Mouse (Mus musculus) liver, embryonic 13.5 days (tissue): ENCODE results near the gene Lrrc36. TPM values are rescaled to one million over a fixed set of nuclear protein-coding genes. Genes with fewer than 3 reads are reported as not detected.
A peak's percentile ranks its signal among the peaks of the same experiment; 100 is the strongest.

Source experiments
- ATAC-seq: fragments of 200-750 bp; cut with Nextera tagmentation; 2 replicates; pipeline ENCODE4 v1.8.0; 2017; ENCODE audit warnings: low read depth, mild to moderate bottlenecking, moderate number of reproducible peaks, moderate library complexity
- DNase-seq: peaks from one replicate; pipeline ENCODE4 v3.0.0; 2022
- H3K27ac ChIP-seq: fragments of 300-500 bp; sonication (generic); 2 replicates; pipeline ENCODE4 v1.5.1; 2015; ENCODE audit warnings: moderate library complexity, mild to moderate bottlenecking, inconsistent platforms
- H3K27me3 ChIP-seq: fragments of 300-500 bp; sonication (generic); 2 replicates; pipeline ENCODE4 v1.6.1; 2015; ENCODE audit warnings: mild to moderate bottlenecking, inconsistent platforms
- H3K36me3 ChIP-seq: fragments of 300-500 bp; sonication (generic); 2 replicates; pipeline ENCODE4 v1.6.1; 2015; ENCODE audit warnings: mild to moderate bottlenecking, inconsistent platforms
- H3K4me1 ChIP-seq: fragments of 300-500 bp; sonication (generic); replicated peaks from 2 replicates; pipeline ENCODE4 v1.6.1; 2015; ENCODE audit warnings: inconsistent platforms
- H3K4me2 ChIP-seq: fragments of 300-500 bp; sonication (generic); 2 replicates; pipeline ENCODE4 v1.6.1; 2015; ENCODE audit warnings: inconsistent platforms, mild to moderate bottlenecking, moderate library complexity
- H3K4me3 ChIP-seq: fragments of 300-500 bp; sonication (generic); replicated peaks from 2 replicates; pipeline ENCODE4 v1.5.1; 2015; ENCODE audit warnings: mild to moderate bottlenecking, inconsistent platforms
- H3K9ac ChIP-seq: fragments of 300-500 bp; sonication (generic); 2 replicates; pipeline ENCODE4 v1.6.1; 2015; ENCODE audit warnings: mild to moderate bottlenecking, inconsistent platforms
- H3K9me3 ChIP-seq: fragments of 300-500 bp; sonication (generic); replicated peaks from 2 replicates; pipeline ENCODE4 v1.6.1; 2016; ENCODE audit warnings: inconsistent platforms
- WGBS: fragments of 180-500 bp; shearing (Covaris S2); methylation state at CpG from one replicate; pipeline ENCODE4 v1.1.7; 2015; ENCODE audit not compliant: insufficient replicate concordance; 5-methylcytosine and 5-hydroxymethylcytosine counted together
- polyA plus RNA-seq: library from polyadenylated mRNA; unstranded; fragments of >200 nt; fragmentation: Nextera tagmentation; extraction: Ambion mirVana; gene quantifications from 2 replicates; pipeline ENCODE4 v1.2.1, GENCODE M21; 2015

Gene Lrrc36
- polyA plus RNA-seq, 1 experiment from 2014 or later: 0.15 TPM

DNA sequence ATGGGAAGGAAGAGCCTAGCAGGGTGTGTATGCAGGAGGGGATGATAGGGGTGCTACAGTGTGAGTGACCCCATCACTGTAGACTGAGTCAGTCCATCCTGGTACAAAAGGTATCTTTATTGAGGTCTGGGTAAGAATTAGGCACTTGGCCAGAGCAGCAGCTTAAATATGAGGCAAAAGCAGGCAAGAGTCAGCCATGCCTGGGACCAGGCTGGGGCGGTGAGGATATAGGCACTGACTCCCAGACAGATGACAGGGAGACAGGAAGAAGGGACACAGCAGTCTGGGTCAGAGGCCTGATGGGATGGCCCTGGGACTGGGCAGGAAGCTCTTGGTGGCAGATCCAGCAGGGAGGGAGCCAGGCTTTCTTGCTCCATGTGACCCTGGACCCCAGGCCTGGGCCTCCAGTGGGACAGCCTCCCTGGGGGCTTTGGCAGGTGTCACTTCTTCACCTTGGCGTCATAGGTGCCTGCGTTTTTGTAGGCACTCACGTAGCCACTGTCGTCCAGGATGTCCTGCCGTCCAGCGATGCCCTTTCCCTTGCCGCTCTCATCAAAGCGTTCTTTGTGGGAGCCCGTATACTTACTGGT is 54.1 kb downstream of the Lrrc36 start:
- no peak for ATAC-seq
- WGBS: 87% methylated on average over 10 of the region's 10 CpGs
- H3K9ac ChIP-seq: no peak overlapping the region
- no peak overlapping the region for H3K4me3 ChIP-seq
- no peak overlapping the region for H3K4me2 ChIP-seq
- H3K27me3 ChIP-seq: peaks cover 70% of the 10 kb centered on the region
- no peaks in the 10 kb centered on the region for H3K36me3 ChIP-seq
- no peak for DNase-seq
- H3K27ac ChIP-seq: no peak overlapping the region
- H3K9me3 ChIP-seq: no peaks in the 10 kb centered on the region
- peaks cover 36% of the 10 kb centered on the region for H3K4me1 ChIP-seq

GRCm38 (mm10) chr8:105468002-105468720 is 54.8 kb downstream of the Lrrc36 start:
- ATAC-seq: no peak
- WGBS: 82% methylated on average over 27 of the region's 27 CpGs
- Histone ChIP-seq H3K27ac (no peak overlapping the region), H3K4me1 (peaks cover 42% of the 10 kb centered on the region), H3K4me3 (no peak overlapping the region), H3K9ac (no peak overlapping the region), H3K4me2 (no peak overlapping the region), H3K27me3 (peaks cover 75% of the 10 kb centered on the region), H3K9me3 (no peaks in the 10 kb centered on the region), H3K36me3 (no peaks in the 10 kb centered on the region)
- DNase-seq: no peak

- H3K4me2 ChIP-seq: peak overlapping the region; percentile 19; the same call in 1 of the 2 replicates
- no peak overlapping the region for H3K27ac ChIP-seq
Measured at GRCm38 (mm10) chr8:105469041-105469695, 55.8 kb downstream of the Lrrc36 start.

GRCm38 (mm10) chr8:105469816-105470215 is 56.4 kb downstream of the Lrrc36 start:
- no peaks in the 10 kb centered on the region for H3K9me3 ChIP-seq
- ATAC-seq: no peak
- peaks cover 85% of the 10 kb centered on the region for H3K27me3 ChIP-seq
- no peak overlapping the region for H3K9ac ChIP-seq
- H3K4me2 ChIP-seq: peak overlapping the region; percentile 19
- 58% methylated on average over 5 of the region's 5 CpGs for WGBS
- no peak overlapping the region for H3K27ac ChIP-seq
- H3K36me3 ChIP-seq: no peaks in the 10 kb centered on the region
- H3K4me1 ChIP-seq: peaks cover 54% of the 10 kb centered on the region
- H3K4me3 ChIP-seq: no peak overlapping the region
- DNase-seq: no peak

More at GRCm38 (mm10) chr8:105469041-105469695, 55.8 kb downstream of the Lrrc36 start:
- Histone ChIP-seq H3K36me3 (no peaks in the 10 kb centered on the region), H3K9me3 (no peaks in the 10 kb centered on the region), H3K4me3 (no peak overlapping the region), H3K4me1 (peaks cover 48% of the 10 kb centered on the region), H3K27me3 (peaks cover 82% of the 10 kb centered on the region), H3K9ac (no peak overlapping the region)
- 52% methylated on average over 6 of the region's 6 CpGs for WGBS
- DNase-seq: no peak
- ATAC-seq: peak; percentile 65

GRCm38 (mm10) chr8:105470262-105470661 is 56.9 kb downstream of the Lrrc36 start:
- Histone ChIP-seq H3K4me1 (peaks cover 54% of the 10 kb centered on the region), H3K36me3 (no peaks in the 10 kb centered on the region), H3K4me3 (no peak overlapping the region), H3K9me3 (no peaks in the 10 kb centered on the region), H3K9ac (no peak overlapping the region), H3K27me3 (peaks cover 85% of the 10 kb centered on the region), H3K4me2 (no peak overlapping the region; the same call in 1 of the 2 replicates), H3K27ac (no peak overlapping the region)
- DNase-seq (no peak), ATAC-seq (no peak)
- WGBS: 57% methylated on average over 5 of the region's 5 CpGs

DNA sequence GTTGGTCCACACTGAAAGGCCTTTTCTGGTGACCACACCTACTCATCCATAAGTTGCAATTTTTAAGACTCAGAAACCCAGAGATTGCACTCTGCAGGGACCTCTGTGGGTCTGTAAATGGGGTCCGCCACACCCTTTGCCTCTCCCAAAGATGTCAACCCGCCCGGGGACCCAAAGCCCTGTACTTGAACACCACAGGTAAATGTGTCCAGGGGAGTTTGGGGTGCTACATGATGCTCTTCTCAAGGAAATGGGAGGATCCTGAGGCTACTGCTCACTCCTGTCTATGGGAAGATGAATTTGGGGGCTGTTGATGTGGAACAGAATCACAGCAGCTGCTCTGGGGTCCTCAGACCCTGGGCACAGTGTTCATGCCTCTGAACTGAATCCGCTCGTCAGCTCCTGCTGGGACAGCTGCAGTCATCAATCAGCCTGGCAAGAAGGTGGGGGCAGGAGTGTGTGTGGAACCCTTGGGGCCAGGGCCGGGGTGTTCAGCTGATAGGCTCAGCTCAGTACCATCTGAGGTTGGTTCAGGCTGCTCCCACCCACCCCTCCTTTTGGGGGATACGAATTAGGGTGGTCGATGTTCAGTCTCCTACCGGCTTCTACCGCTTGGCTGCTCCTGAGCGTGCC is 57.4 kb downstream of the Lrrc36 start:
- Histone ChIP-seq H3K9ac (no peak overlapping the region), H3K4me1 (peaks cover 54% of the 10 kb centered on the region), H3K27ac (no peak overlapping the region), H3K36me3 (no peaks in the 10 kb centered on the region), H3K4me3 (peak overlapping the region; percentile 32), H3K9me3 (no peaks in the 10 kb centered on the region), H3K4me2 (peak overlapping the region; percentile 56), H3K27me3 (peaks cover 86% of the 10 kb centered on the region)
- DNase-seq (no peak), ATAC-seq (peak; percentile 42)
- WGBS: 17% methylated on average over 11 of the region's 11 CpGs

DNA sequence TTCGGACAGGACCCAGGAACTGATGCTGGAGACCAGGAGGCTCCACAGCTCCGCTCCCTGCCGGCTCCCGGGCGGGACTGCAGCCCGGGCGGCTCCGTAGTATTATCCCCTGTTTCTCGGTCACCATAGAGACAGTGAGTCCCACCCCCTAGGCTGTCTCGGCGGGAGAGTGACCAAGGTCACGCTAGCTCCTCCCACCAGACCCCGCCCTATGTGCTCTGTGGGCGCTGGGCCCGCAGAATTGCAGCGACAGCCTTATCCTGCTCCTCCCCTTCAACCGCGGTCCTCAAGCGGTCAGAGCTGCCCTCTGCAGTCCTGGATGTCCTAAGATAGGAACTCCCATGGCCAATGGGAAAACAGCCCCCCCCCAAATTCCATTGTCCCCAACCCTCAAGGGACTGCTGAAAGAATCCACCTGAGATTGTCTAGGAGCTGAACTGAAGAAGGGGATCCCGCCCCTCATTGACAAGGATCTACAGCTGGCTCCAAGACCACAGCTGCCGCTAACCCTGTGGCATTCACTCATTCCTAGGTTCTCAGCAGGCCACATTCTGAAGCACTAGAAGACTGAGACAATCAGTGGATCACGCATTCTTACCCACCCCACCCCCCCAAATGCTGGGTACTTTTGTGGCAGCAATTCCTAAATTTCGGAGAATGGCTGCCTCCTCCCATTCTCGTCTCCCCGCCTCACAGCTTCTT is 58.1 kb downstream of the Lrrc36 start, which contains the start of gene Tppp3:
Gene Tppp3, minus strand, starts transcription at position 213 of the 702 bp plus-strand sequence.
- H3K27me3 ChIP-seq: peaks cover 85% of the 10 kb centered on the region
- H3K27ac ChIP-seq: no peak within 1 kb of the TSS
- ATAC-seq (peak; percentile 87), DNase-seq (peak; percentile 77)
- H3K4me1 ChIP-seq: peaks cover 54% of the 10 kb centered on the region
- 4% methylated on average over 25 of the region's 25 CpGs for WGBS
- no peak within 1 kb of the TSS for H3K9ac ChIP-seq
- no peaks in the 10 kb centered on the region for H3K9me3 ChIP-seq
- H3K4me3 ChIP-seq: peak within 1 kb of the TSS; percentile 32
- peak within 1 kb of the TSS; percentile 56 for H3K4me2 ChIP-seq
- H3K36me3 ChIP-seq: no peaks in the 10 kb centered on the region

DNA sequence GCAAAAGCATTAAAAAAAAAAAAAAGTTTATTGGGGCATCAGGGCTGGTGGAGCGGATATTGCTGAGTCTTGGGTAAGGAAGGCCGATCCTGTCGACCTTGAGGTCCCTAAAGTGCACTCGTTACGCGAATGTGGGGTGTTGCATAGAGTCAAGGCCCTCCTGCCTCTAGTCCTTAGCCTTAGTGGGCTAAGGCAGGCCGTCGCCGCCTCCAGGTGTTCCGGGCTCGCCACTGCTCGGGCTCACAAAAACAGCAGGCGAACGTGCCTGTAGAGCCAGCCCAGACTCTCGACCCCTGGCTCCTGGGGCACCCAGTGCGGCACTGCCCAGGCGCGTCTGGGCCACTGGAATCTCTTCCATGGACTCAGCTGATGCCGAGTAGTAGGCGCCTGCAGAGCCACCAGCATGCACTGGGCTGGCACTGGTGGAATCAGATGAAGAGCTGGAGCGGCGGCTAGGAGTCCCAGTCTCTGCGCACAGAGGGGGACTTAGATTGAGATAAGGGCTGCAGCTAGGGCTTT is 59.1 kb downstream of the Lrrc36 start:
- Histone ChIP-seq H3K4me2 (no peak overlapping the region), H3K27ac (no peak overlapping the region), H3K36me3 (no peaks in the 10 kb centered on the region), H3K4me3 (no peak overlapping the region), H3K9ac (no peak overlapping the region), H3K9me3 (no peaks in the 10 kb centered on the region), H3K27me3 (peaks cover 79% of the 10 kb centered on the region), H3K4me1 (peaks cover 59% of the 10 kb centered on the region)
- no peak for DNase-seq
- no peak for ATAC-seq
- 17% methylated on average over 23 of the region's 23 CpGs for WGBS

DNA sequence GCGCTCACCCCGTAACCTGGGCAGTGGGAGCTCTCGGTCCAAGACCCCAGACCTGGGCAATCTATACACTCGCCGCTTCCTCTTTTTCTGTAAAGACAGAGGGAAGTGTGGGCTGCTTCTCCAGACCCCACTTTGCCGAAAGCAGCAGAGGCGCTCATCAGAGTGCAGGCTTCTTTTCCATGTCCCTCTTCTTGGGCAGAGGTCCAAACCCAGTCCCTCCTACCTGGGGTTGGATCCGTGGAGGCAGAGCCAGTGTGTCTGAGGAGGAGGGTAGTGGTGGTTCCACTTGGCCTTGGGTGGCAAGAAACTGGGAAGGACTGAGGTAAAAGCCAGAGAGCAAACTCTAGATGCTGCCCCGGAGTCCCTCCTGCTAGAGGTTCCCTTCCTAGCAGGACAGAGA is 59.6 kb downstream of the Lrrc36 start:
- Histone ChIP-seq H3K36me3 (no peaks in the 10 kb centered on the region), H3K4me3 (no peak overlapping the region), H3K27me3 (peaks cover 76% of the 10 kb centered on the region), H3K9me3 (no peaks in the 10 kb centered on the region), H3K27ac (no peak overlapping the region; the same call in 1 of the 2 replicates), H3K9ac (no peak overlapping the region), H3K4me1 (peaks cover 59% of the 10 kb centered on the region), H3K4me2 (no peak overlapping the region)
- no peak for ATAC-seq
- WGBS: 21% methylated on average over 9 of the region's 9 CpGs
- no peak for DNase-seq

DNA sequence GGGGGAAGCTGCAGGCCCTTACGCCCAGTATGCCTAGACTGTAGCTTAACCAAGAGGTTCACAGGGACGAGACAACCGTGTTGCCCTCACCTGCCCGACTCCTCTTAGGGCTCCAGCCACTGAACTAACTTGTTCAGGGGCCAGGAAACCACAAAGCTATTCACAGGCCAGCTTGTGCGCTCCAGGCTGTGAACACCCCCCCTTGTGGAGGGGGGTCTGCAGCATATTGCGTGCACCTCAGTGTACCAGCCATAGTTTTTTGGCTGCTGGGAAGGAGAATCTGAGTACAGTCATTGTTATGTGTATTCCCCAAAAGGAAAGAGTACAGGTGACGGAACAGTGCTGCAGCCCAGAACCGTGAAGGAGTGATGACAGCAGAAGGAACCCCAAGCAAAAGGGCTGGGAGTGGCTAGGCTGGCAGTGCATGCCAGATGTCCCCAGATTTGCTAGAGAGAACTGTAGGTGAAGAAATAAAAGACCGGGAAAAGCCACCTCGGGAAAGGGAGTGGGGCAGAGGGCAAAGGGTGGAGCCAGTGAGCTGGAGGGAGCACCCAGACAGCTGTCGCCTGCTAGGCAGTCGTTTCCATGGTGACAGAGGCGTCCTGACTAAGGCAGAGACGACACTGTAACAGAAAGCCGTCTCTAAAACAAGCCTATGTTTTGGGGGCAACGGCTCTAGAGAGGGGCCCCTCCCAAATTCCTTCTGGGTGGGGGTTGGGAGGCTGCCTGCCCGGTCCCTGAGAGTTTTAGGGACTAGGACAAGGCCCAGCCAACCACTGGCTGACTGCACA is 60.6 kb downstream of the Lrrc36 start:
- Histone ChIP-seq H3K4me3 (no peak overlapping the region), H3K4me2 (no peak overlapping the region), H3K9ac (no peak overlapping the region)

More for the DNA sequence above, 60.6 kb downstream of the Lrrc36 start:
- Histone ChIP-seq H3K27me3 (peaks cover 75% of the 10 kb centered on the region), H3K27ac (no peak overlapping the region), H3K9me3 (no peaks in the 10 kb centered on the region), H3K36me3 (no peaks in the 10 kb centered on the region), H3K4me1 (peaks cover 57% of the 10 kb centered on the region)
- WGBS: 29% methylated on average over 17 of the region's 17 CpGs
- DNase-seq: no peak
- ATAC-seq: no peak
